Mouse (Mus musculus): Measurements from ENCODE around the gene Nfib. TPM values are rescaled to one million over a fixed set of nuclear protein-coding genes. Genes with fewer than 3 reads are reported as not detected.

The Nfib gene
- polyA plus RNA-seq, 1 experiment from 2014 or later = 58.4 TPM

DNA sequence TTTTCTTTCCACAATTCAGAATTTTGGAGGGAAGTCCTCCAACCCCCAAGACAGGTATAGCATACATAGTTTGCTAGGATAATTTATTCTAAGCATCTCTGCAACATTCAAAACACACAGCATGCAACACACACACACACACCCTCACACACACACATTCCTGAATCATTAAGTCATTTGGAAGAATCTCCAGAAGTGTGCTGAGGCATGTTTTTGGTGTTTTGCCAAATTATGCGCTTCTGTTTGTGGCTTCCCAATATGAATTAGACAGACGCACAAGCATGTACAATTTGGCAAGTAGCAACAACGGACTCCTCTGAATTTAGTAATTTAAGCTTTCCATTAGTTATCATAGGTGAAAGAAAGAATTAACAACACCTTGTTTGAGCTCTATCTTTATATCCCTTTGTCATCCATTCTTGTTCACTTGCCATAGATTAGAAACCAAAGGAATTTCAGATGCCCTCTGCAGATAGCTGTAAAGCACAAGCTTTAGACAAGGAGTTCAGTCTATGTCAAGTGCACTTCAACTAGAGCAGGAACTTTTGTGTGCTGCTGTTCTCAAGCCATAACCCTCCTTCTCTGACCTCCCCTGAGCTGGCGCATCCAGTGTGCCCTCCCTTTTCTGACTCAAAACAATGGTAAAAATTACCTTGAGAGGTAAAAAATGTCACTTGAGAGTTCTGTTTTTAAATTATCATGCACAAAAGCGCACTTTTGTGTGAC lies 235.2 kb downstream of the Nfib start:
- ATAC-seq (ENCODE audit: low FRiP score) = no peak
- Histone ChIP-seq H3K9me3 (replicated peaks) (no peaks in the 10 kb centered on the region), H3K27ac (no peak overlapping the region), H3K27me3 (no peaks in the 10 kb centered on the region), H3K4me3 (no peak overlapping the region), H3K4me1 (peaks cover 9% of the 10 kb centered on the region), H3K9ac (no peak overlapping the region), H3K36me3 (no peaks in the 10 kb centered on the region), H3K4me2 (replicated peaks) (no peak overlapping the region)
- 90% methylated on average over 5 of the region's 5 CpGs for WGBS

DNA sequence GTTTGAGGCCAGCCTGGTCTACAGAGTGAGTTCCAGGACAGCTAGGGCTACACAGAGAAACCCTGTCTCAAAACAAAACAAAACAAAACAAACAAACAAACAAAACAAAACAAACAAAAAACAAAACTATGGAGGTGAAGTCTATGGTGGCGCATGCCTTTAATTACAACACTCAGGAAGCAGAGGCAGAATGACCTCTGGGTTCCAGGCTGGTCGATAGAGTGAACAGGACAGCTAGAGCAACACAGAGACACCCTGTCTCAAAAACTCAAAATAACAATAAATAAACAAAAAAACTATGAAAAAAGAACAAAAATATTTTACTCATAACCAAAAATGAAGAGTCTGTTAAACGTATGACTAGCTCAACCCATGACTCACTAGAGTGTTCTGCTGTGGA lies 236.6 kb downstream of the Nfib start:
- H3K27me3 ChIP-seq = no peaks in the 10 kb centered on the region
- 85% methylated on average over 3 of the region's 3 CpGs for WGBS
- H3K27ac ChIP-seq = no peak overlapping the region
- ATAC-seq (ENCODE audit: low FRiP score) = no peak
- H3K4me3 ChIP-seq = no peak overlapping the region
- H3K4me2 ChIP-seq (replicated peaks) = no peak overlapping the region
- no peaks in the 10 kb centered on the region for H3K36me3 ChIP-seq
- H3K9me3 ChIP-seq (replicated peaks) = no peaks in the 10 kb centered on the region
- no peak overlapping the region for H3K9ac ChIP-seq
- H3K4me1 ChIP-seq = peaks cover 22% of the 10 kb centered on the region

DNA sequence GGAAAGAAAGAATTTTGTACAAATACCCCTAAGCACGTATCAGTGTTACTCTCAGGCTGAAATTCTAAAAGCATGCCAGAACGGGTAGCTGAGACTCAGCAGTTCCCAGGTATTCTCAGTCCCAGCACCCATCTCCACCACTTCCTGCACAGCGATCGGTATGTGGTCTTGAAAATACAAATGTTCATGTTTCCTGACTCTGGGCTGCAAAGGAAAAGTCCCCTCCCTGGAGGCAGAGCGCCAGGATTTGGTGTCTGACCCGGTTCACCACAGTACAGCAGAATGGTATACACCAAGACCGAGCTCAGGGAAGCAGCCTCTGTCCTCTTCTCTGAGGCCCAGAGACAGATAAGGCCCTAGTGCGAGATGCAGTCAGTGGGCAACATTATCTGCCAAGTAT lies 238.8 kb downstream of the Nfib start:
- Histone ChIP-seq H3K27me3 (no peaks in the 10 kb centered on the region), H3K36me3 (no peaks in the 10 kb centered on the region), H3K4me3 (no peak overlapping the region), H3K9ac (no peak overlapping the region), H3K4me2 (replicated peaks) (no peak overlapping the region), H3K4me1 (peaks cover 28% of the 10 kb centered on the region), H3K27ac (no peak overlapping the region), H3K9me3 (replicated peaks) (no peaks in the 10 kb centered on the region)
- 71% methylated on average over 8 of the region's 8 CpGs for whole genome bisulfite sequencing
- ATAC-seq (ENCODE audit: low FRiP score) = no peak

DNA sequence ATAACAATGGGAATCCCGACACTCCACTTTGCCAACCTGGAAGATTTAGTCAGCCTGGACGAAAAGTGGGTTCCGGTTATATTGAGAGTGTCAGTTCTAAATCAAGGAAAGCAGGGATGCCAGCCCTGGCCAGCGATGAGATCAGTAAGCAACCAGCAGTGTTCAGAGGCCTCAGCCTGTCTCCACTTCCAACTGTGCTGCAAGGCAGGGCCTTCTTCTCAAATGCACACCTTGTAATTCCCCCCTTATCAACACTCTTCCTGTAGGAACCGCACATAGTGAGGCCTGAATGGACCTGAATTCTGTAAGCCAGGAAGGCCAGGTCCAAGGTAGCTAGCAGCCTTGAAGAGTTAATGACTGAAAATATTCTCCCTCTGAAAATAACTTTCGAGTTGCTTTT lies 239.4 kb downstream of the Nfib start:
- H3K36me3 ChIP-seq = no peaks in the 10 kb centered on the region
- no peaks in the 10 kb centered on the region for H3K27me3 ChIP-seq
- no peak overlapping the region for H3K4me3 ChIP-seq
- WGBS = 79% methylated on average over 6 of the region's 6 CpGs
- H3K4me2 ChIP-seq (replicated peaks) = no peak overlapping the region
- no peak overlapping the region for H3K9ac ChIP-seq
- no peaks in the 10 kb centered on the region for H3K9me3 ChIP-seq (replicated peaks)
- no peak for ATAC-seq (ENCODE audit: low FRiP score)
- H3K4me1 ChIP-seq = peaks cover 28% of the 10 kb centered on the region
- H3K27ac ChIP-seq = no peak overlapping the region

DNA sequence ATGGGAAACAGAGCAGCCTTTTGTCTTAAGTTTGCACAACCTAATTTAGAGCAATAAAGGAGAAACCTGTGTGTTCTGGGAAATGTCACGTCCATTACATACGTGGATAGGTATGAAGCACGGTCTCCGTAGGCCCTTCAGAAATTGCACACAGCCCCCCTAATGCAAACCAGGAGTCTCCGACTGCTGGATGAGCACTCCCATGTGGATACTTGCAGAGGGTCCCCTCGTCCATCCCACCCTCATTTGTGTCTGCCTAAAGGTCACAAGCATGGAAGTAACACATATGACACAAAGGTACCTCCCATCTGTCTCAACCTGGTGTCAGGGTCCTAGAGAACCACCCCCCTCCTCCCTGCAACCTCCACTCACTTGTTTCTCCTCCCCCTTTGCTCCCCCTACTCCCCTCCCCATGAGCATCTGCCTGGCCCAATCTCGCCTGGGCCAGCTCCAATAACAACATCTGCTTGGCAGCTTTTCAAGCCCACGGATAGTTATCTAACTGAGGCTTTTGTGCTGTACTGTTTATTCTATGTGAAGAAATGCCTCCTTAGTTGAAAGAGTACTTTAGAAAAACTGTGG lies 241.4 kb downstream of the Nfib start:
- Histone ChIP-seq H3K4me1 (peaks cover 28% of the 10 kb centered on the region), H3K4me3 (no peak overlapping the region), H3K4me2 (replicated peaks) (no peak overlapping the region), H3K27me3 (no peaks in the 10 kb centered on the region), H3K27ac (no peak overlapping the region), H3K9ac (no peak overlapping the region), H3K36me3 (no peaks in the 10 kb centered on the region), H3K9me3 (replicated peaks) (no peaks in the 10 kb centered on the region)
- peak; percentile 20; the same call in 1 of the 2 replicates for ATAC-seq (ENCODE audit: low FRiP score)
- 44% methylated on average over 8 of the region's 8 CpGs for WGBS

DNA sequence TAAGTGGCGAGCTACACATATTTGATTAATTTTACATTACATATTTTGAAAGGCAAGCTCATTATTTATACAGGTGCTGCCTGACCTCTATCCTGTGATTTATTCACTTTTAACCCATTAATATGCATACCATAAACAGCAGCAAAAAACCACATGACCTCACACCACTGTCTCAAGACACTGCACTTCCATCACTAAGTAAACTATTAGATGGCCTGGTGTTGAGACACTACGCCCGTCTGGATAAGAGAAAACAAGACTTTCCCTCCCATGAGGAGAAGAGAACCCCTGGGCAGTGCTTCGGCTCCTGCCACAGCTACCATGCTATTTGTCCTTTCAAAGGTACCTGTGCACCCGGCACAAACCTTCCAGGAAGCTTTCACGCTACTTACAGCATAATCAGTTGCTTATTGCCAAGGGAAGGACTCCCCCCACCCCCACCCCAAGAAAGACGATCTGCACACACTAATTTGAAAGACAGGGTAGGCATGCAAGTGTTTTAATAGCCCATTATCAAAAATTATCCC lies 242.3 kb downstream of the Nfib start:
- H3K4me2 ChIP-seq (replicated peaks) = no peak overlapping the region
- WGBS = 62% methylated on average over 7 of the region's 7 CpGs
- peaks cover 28% of the 10 kb centered on the region for H3K4me1 ChIP-seq
- 0 out of 2 replicates have a peak, but pooled peaks have one; percentile 27 for ATAC-seq (ENCODE audit: low FRiP score)
- H3K27me3 ChIP-seq = no peaks in the 10 kb centered on the region
- H3K4me3 ChIP-seq = no peak overlapping the region
- H3K9me3 ChIP-seq (replicated peaks) = no peaks in the 10 kb centered on the region
- no peaks in the 10 kb centered on the region for H3K36me3 ChIP-seq
- peak overlapping the region; percentile 12; the same call in 1 of the 2 replicates for H3K27ac ChIP-seq
- no peak overlapping the region for H3K9ac ChIP-seq

DNA sequence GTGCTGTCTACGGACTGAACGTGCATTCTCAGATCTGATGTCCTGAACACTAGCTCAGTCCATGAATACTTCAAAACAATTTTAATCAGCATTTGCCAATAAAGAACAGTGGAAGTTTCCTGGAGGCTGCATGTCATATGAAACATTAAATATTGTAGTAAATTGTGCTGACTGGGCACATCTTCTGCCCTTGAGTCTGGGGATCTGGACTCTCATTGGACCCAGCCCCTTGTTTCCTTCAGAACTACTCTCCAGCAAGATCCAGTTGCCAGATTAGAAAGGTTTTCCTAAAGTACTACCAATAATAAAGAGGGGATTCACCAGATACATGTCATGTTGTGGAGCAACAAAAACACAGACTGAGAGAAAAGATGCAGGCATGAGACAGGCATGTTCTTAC lies 243.9 kb downstream of the Nfib start:
- Histone ChIP-seq H3K4me2 (replicated peaks) (no peak overlapping the region), H3K27ac (no peak overlapping the region), H3K9me3 (replicated peaks) (no peaks in the 10 kb centered on the region), H3K36me3 (no peaks in the 10 kb centered on the region), H3K27me3 (no peaks in the 10 kb centered on the region), H3K4me3 (no peak overlapping the region), H3K4me1 (peaks cover 25% of the 10 kb centered on the region), H3K9ac (no peak overlapping the region)
- 97% methylated on average over 2 of the region's 2 CpGs for WGBS
- ATAC-seq (ENCODE audit: low FRiP score) = no peak

DNA sequence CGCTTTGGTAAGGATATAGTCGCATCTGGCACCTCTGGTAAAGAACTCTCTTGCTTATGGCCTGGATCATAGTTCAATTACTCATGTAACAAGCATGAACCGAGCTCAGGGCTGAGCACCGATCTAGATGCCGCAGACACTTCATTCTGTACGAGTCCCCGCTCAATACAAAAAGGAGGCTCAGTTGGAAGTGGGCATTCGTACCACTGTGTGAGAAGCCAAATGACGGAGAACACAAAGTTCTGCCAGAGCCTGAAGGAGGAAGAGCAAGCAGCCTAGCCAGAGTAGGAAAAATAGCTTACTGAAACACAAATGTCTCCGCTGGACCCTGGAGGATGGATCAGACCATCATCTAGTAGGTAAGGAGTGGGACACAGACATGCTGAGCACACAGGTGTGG lies 246.7 kb downstream of the Nfib start:
- no peak overlapping the region for H3K4me2 ChIP-seq (replicated peaks)
- no peak overlapping the region for H3K4me3 ChIP-seq
- peaks cover 9% of the 10 kb centered on the region for H3K4me1 ChIP-seq
- no peak for ATAC-seq (ENCODE audit: low FRiP score)
- no peaks in the 10 kb centered on the region for H3K27me3 ChIP-seq
- H3K36me3 ChIP-seq = no peaks in the 10 kb centered on the region; the same call in 1 of the 2 replicates
- WGBS = 93% methylated on average over 10 of the region's 10 CpGs
- H3K9me3 ChIP-seq (replicated peaks) = no peaks in the 10 kb centered on the region
- H3K9ac ChIP-seq = no peak overlapping the region
- no peak overlapping the region for H3K27ac ChIP-seq

DNA sequence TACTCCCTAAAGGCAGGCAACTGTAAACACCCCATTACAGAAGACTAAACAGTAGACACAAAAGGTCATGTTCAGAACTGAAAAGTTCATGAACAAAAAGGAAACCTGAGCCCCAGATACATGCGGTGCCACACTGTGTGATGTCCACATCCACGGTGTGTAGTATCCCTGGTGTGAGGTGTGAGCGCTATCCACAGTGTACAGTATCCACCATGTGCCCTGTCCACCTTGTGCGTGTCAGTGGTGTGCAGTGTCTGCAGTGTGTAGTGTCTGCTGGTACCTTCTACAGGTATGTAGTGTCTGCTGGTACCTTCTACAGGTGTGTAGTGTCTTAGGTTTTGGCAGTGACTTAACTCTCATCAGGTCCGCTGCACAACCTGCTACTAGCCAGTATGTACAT lies 248.6 kb downstream of the Nfib start:
- Histone ChIP-seq H3K4me2 (replicated peaks) (no peak overlapping the region), H3K36me3 (no peaks in the 10 kb centered on the region; the same call in 1 of the 2 replicates), H3K27me3 (no peaks in the 10 kb centered on the region), H3K27ac (no peak overlapping the region), H3K9me3 (replicated peaks) (no peaks in the 10 kb centered on the region), H3K9ac (no peak overlapping the region), H3K4me3 (no peak overlapping the region), H3K4me1 (0 out of 2 replicates have a peak, but pooled peaks cover 3% of the 10 kb centered on the region)
- WGBS = 88% methylated on average over 5 of the region's 5 CpGs
- no peak for ATAC-seq (ENCODE audit: low FRiP score)

DNA sequence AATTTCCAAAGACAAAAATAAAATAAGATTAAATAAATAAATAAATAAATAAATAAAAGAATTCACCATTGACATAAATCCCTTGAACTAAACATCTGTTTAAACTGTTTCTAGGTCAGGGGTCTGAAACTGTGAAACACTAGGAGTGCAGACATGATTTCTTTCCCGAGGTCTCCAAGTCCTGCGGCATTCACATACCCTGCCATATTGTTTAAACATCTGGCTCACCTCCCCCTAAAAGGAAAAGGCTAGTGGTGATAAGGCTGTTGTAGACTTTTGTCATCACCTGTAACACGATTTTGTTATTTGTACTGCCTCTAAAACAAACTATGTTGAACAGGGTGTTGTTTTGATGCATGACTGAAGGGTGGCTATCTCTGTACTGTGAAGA lies 249.2 kb downstream of the Nfib start:
- Histone ChIP-seq H3K4me1 (0 out of 2 replicates have a peak, but pooled peaks cover 3% of the 10 kb centered on the region), H3K9me3 (replicated peaks) (no peaks in the 10 kb centered on the region), H3K36me3 (no peaks in the 10 kb centered on the region; the same call in 1 of the 2 replicates), H3K4me2 (replicated peaks) (no peak overlapping the region), H3K27ac (no peak overlapping the region), H3K4me3 (no peak overlapping the region), H3K27me3 (no peaks in the 10 kb centered on the region), H3K9ac (no peak overlapping the region)
- WGBS = 71% methylated on average over 3 of the region's 3 CpGs
- no peak for ATAC-seq (ENCODE audit: low FRiP score)

DNA sequence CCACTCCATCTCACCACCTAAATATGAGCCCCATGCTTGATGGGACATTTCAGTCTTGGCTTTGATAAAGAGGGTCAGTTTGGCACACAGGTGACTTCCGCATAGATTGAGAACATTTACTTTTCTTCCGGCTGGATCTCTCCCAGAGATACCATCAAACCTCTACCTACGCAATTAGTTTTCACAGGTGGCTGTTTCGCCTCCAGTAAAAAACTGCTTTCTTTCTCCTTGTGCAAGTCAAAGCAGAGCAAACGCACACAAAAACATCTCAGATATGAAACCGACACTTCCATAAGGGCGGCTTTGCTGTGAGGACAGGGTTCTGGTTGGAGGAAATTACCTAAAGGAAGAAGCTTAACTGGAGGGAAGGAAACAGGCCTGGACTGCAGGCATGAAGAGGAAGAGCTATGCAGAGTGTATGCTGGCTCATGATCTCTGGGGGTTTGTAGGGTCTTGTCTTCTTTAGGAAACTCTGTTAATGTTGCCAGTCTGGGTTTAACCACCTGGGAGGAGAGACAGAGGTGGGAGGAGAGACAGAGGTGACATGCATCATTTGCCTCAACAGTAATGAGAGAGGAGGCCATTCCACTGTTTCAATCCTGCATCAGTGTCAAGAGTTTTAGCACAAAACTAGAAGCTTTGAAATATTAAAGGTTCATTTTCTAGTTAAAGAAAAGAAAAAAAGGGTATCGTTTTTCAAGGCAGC lies 249.8 kb downstream of the Nfib start:
- 86% methylated on average over 8 of the region's 8 CpGs for WGBS
- Histone ChIP-seq H3K9ac (no peak overlapping the region), H3K4me3 (no peak overlapping the region), H3K4me1 (0 out of 2 replicates have a peak, but pooled peaks cover 3% of the 10 kb centered on the region), H3K27ac (no peak overlapping the region), H3K36me3 (no peaks in the 10 kb centered on the region; the same call in 1 of the 2 replicates), H3K27me3 (no peaks in the 10 kb centered on the region), H3K9me3 (replicated peaks) (no peaks in the 10 kb centered on the region), H3K4me2 (replicated peaks) (no peak overlapping the region)
- ATAC-seq (ENCODE audit: low FRiP score) = no peak

DNA sequence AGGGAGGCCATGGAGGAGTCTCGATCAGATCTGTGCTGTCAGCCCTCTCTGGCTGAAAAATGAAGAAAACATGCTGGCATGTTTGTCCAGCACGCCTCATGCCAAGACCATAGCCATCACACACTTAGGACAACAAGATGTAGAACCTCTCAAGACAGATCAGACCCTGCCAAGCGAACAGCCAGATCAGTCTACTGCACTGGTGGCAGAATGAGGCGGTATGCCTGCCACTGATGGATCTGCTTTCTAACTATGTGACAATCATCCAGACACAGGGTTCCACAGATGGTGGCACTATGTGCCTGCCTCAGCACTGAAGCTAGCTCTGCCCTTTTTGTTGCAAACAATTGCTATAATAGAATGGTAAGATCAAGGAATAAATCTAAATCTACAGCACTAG lies 250.6 kb downstream of the Nfib start:
- Histone ChIP-seq H3K27me3 (no peaks in the 10 kb centered on the region), H3K36me3 (no peaks in the 10 kb centered on the region; the same call in 1 of the 2 replicates), H3K9ac (no peak overlapping the region), H3K9me3 (replicated peaks) (no peaks in the 10 kb centered on the region), H3K4me3 (no peak overlapping the region), H3K27ac (no peak overlapping the region), H3K4me2 (replicated peaks) (no peak overlapping the region), H3K4me1 (0 out of 2 replicates have a peak, but pooled peaks cover 3% of the 10 kb centered on the region)
- ATAC-seq (ENCODE audit: low FRiP score) = no peak
- 81% methylated on average over 4 of the region's 4 CpGs for WGBS
